Mouse (Mus musculus) megakaryocyte, embryonic 14.5 days (primary cell): ENCODE results near the gene Sirt4.

Experiments used
- FLI1 ChIP-seq: IDR thresholded peaks from 2 replicates; pipeline ENCODE4 v1.6.1; 2012; ENCODE audit warnings: low read length, inconsistent platforms, mixed read lengths
- GATA1 ChIP-seq: IDR thresholded peaks from 3 replicates; pipeline ENCODE4 v1.6.1; 2012; ENCODE audit warnings: mixed read lengths, low read length, inconsistent platforms, borderline replicate concordance

- TF ChIP-seq GATA1 (no peak), FLI1 (no peak)
Observed at GRCm38 (mm10) chr5:115438667-115439066, 45.9 kb downstream of the Sirt4 start.
